In genomic region chr11:108696563-108696962, GRCm38 (mm10) we compare ENCODE assay signal across 26 mouse cellular contexts.
DNase-seq lines count a peak whose midpoint lies in the region; ATAC-seq and TF ChIP-seq lines count a peak whose summit lies in the region.
"Had no signal": no experiment of that assay in that cellular context is flagged by ENCODE, and none has a peak within 500 bp of the region (broad histone marks: within the 10 kb centered on the region; RNA-seq: fewer than 3 reads in every experiment).

No protein-coding gene starts in this region.

- no peak for TF ChIP-seq POLR2A in liver, adult 2 months (IDR thresholded peaks at IDR 0.05; ENCODE audit: extremely low read depth, insufficient read depth, low read length)
- TF ChIP-seq POLR2A in lung, adult 2 months (IDR thresholded peaks at IDR 0.05; ENCODE audit: borderline replicate concordance, extremely low read depth, low read depth, low read length), result no peak

- no peak for ATAC-seq in liver, embryonic 11.5 days (replicated peaks; ENCODE audit: low FRiP score)
- peak; percentile 82 for ATAC-seq in granulocyte monocyte progenitor cell, adult 5-6 weeks (replicated peaks; ENCODE audit: poor library complexity, severe bottlenecking)
- peak; percentile 94 for ATAC-seq in megakaryocyte progenitor cell, adult 5-6 weeks (replicated peaks; ENCODE audit: poor library complexity)
- ATAC-seq: CD4-positive, CD25-positive, alpha-beta regulatory T cell, adult 4 months; forebrain, embryonic 14.5 days; forebrain, postnatal 0 days had no signal

- no peaks in the 10 kb centered on the region for H3K36me3 ChIP-seq in liver, adult 2 months (ENCODE audit: control insufficient read depth, insufficient read depth, low read length)
- no peaks in the 10 kb centered on the region for H3K36me3 ChIP-seq in liver, embryonic 11.5 days (ENCODE audit: control insufficient read depth, insufficient read depth, low read length)
- H3K36me3 ChIP-seq: embryonic facial prominence, embryonic 12.5 days; embryonic facial prominence, embryonic 15.5 days; heart, embryonic 10.5 days; heart, embryonic 13.5 days; hindbrain, embryonic 12.5 days; hindbrain, embryonic 15.5 days had no signal

- H3K27me3 ChIP-seq in liver, adult 2 months (ENCODE audit: control insufficient read depth, insufficient read depth, low read length), result no peaks in the 10 kb centered on the region
- H3K27me3 ChIP-seq in liver, embryonic 11.5 days (replicated peaks; ENCODE audit: control insufficient read depth, insufficient read depth, low read length), result no peaks in the 10 kb centered on the region
- H3K27me3 ChIP-seq: embryonic facial prominence, embryonic 12.5 days; embryonic facial prominence, embryonic 15.5 days; heart, embryonic 13.5 days; hindbrain, embryonic 12.5 days; hindbrain, embryonic 15.5 days had no signal

- no peaks in the 10 kb centered on the region for H3K9me3 ChIP-seq in liver, embryonic 11.5 days (ENCODE audit: control insufficient read depth, low read length)
- H3K9me3 ChIP-seq: embryonic facial prominence, embryonic 12.5 days; embryonic facial prominence, embryonic 15.5 days; heart, embryonic 10.5 days; heart, embryonic 13.5 days; hindbrain, embryonic 12.5 days; hindbrain, embryonic 15.5 days had no signal

- no peak overlapping the region for H3K4me3 ChIP-seq in liver, adult 2 months (ENCODE audit: insufficient read depth, low read depth, low read length)
- no peak overlapping the region for H3K4me3 ChIP-seq in liver, embryonic 11.5 days (ENCODE audit: low read depth, low read length)
- no peak overlapping the region for H3K4me3 ChIP-seq in lung, adult 2 months (replicated peaks; ENCODE audit: extremely low read depth, low read depth, low read length)
- H3K4me3 ChIP-seq: embryonic facial prominence, embryonic 12.5 days; embryonic facial prominence, embryonic 15.5 days; heart, adult 2 months; heart, embryonic 10.5 days; heart, embryonic 13.5 days; hindbrain, embryonic 12.5 days; hindbrain, embryonic 15.5 days had no signal

- 81% methylated on average over 4 of the region's 4 CpGs for WGBS in liver, adult 2 months
- 47% methylated on average over 4 of the region's 4 CpGs for WGBS in liver, embryonic 11.5 days
- WGBS in lung, adult 2 months, result 54% methylated on average over 4 of the region's 4 CpGs

- peak; percentile 1 for DNase-seq in liver, adult 2 months (ENCODE audit: extremely low read depth, low read depth, low spot score)
- no peak for DNase-seq in liver, embryonic 11.5 days (ENCODE audit: low spot score)
- DNase-seq in 416B (ENCODE audit: low read depth), result peak; percentile 74
- no peak for DNase-seq in cerebellum, postnatal 4 days (ENCODE audit: low spot score in 2 of 2)
- DNase-seq in lung, adult 2 months, result no peak
- DNase-seq: adrenal gland, adult 2 months; adrenal gland, postnatal 25 days; cerebellum, adult 11-12 months; cerebellum, adult 8-10 months; cerebellum, postnatal 10 days; cerebellum, postnatal 36 days; forebrain, postnatal 0 days; gastrocnemius, postnatal 25 days; heart, adult 2 months; heart, postnatal 14 days; heart, postnatal 4 days had no signal

- H3K27ac ChIP-seq in liver, adult 2 months (replicated peaks; ENCODE audit: insufficient read depth, low read depth, low read length), result no peak overlapping the region
- no peak overlapping the region for H3K27ac ChIP-seq in liver, embryonic 11.5 days (ENCODE audit: low read depth, low read length)
- H3K27ac ChIP-seq: embryonic facial prominence, embryonic 12.5 days; embryonic facial prominence, embryonic 15.5 days; heart, adult 2 months; heart, embryonic 10.5 days; heart, embryonic 13.5 days; hindbrain, embryonic 12.5 days; hindbrain, embryonic 15.5 days had no signal

- no peaks in the 10 kb centered on the region for H3K4me1 ChIP-seq in liver, adult 2 months (ENCODE audit: control insufficient read depth, insufficient read depth, low read length)
- no peaks in the 10 kb centered on the region for H3K4me1 ChIP-seq in liver, embryonic 11.5 days (replicated peaks; ENCODE audit: control insufficient read depth, insufficient read depth, low read length)
- no peaks in the 10 kb centered on the region for H3K4me1 ChIP-seq in lung, adult 2 months (ENCODE audit: control insufficient read depth, insufficient read depth, low read length)
- H3K4me1 ChIP-seq: embryonic facial prominence, embryonic 12.5 days; embryonic facial prominence, embryonic 15.5 days; heart, embryonic 10.5 days; heart, embryonic 13.5 days; hindbrain, embryonic 12.5 days; hindbrain, embryonic 15.5 days had no signal

- no peak overlapping the region for H3K4me2 ChIP-seq in liver, embryonic 11.5 days
- H3K4me2 ChIP-seq: embryonic facial prominence, embryonic 12.5 days; embryonic facial prominence, embryonic 15.5 days; heart, embryonic 13.5 days; hindbrain, embryonic 12.5 days; hindbrain, embryonic 15.5 days had no signal

- no peak for TF ChIP-seq CTCF in liver, adult 2 months (IDR thresholded peaks at IDR 0.05; ENCODE audit: low read depth, low read length)
- TF ChIP-seq CTCF in lung, adult 2 months (IDR thresholded peaks at IDR 0.05; ENCODE audit: insufficient read depth, low read length), result no peak

- no peak overlapping the region for H3K9ac ChIP-seq in liver, adult 2 months (ENCODE audit: low read depth, low read length)
- no peak overlapping the region for H3K9ac ChIP-seq in liver, embryonic 11.5 days (ENCODE audit: low read depth, low read length)
- H3K9ac ChIP-seq: embryonic facial prominence, embryonic 12.5 days; embryonic facial prominence, embryonic 15.5 days; forebrain, postnatal 0 days; heart, embryonic 13.5 days; hindbrain, embryonic 12.5 days; hindbrain, embryonic 15.5 days had no signal

- H3K79me2 ChIP-seq in liver, adult 2 months (ENCODE audit: control insufficient read depth, insufficient read depth, low read length), result no peaks in the 10 kb centered on the region

Comparison
In these comparisons a context has a peak if more than half of its experiments do, and no peak if none do; other contexts are left out.
1. DNase-seq: peak in liver, adult 2 months (single experiment) and 416B (single experiment); none in liver, embryonic 11.5 days (single experiment), cerebellum, postnatal 4 days (0 of 2) and lung, adult 2 months (single experiment).